Mouse (Mus musculus) gastrocnemius, postnatal 36 days (tissue): ENCODE results near the gene Gm28042. TPM values are rescaled to one million over a fixed set of nuclear protein-coding genes. Genes with fewer than 3 reads are reported as not detected.

Experiments used
- DNase-seq, 2 experiments: peaks; one replicate each; pipeline ENCODE4 v3.0.0; 2022
- intact Hi-C: fragments of 180-260 bp; cut with DNase I; formaldehyde crosslinking; loops from one replicate; pipeline ENCODE4 v1.15.1; 2025
- total RNA-seq, 2 experiments: library from RNA; stranded (reverse); gene quantifications; 2 replicates each; pipeline ENCODE4 v1.2.3; 2021

Gm28042 gene
- total RNA-seq, 2 experiments from 2014 or later, result 1.1 to 1.3 TPM

- intact Hi-C loops, result no loop called here
- DNase-seq, result no peak
Measured at GRCm38 (mm10) chr2:120008672-120009071, 18.6 kb upstream of the Gm28042 start.

- intact Hi-C loops, result loop anchor here (1.0 kb wide), 1 partner anchor 41 kb away; no protein-coding TSS in a partner anchor
Measured at GRCm38 (mm10) chr2:120011462-120012200, 15.7 kb upstream of the Gm28042 start.

GRCm38 (mm10) chr2:120012924-120013323 is 14.4 kb upstream of the Gm28042 start:
- no peak for DNase-seq
- intact Hi-C loops, result loop anchor here (1.0 kb wide), 1 partner anchor 43 kb away; no protein-coding TSS in a partner anchor

More at GRCm38 (mm10) chr2:120011462-120012200, 15.7 kb upstream of the Gm28042 start:
- DNase-seq, result peak in 1 of 2 experiments; percentile 55

- no peak for DNase-seq
- intact Hi-C loops, result no loop called here
Measured at GRCm38 (mm10) chr2:120013831-120014486, 13.3 kb upstream of the Gm28042 start.

- intact Hi-C loops, result no loop called here
- no peak for DNase-seq
Measured at GRCm38 (mm10) chr2:120015882-120016281, 11.4 kb upstream of the Gm28042 start.

GRCm38 (mm10) chr2:120017599-120017998 is 9.7 kb upstream of the Gm28042 start:
- DNase-seq, result peak in 1 of 2 experiments; percentile 2
- intact Hi-C loops, result no loop called here

GRCm38 (mm10) chr2:120024337-120024736 is 3.0 kb upstream of the Gm28042 start:
- intact Hi-C loops, result no loop called here
- DNase-seq, result no peak

- intact Hi-C loops, result no loop called here
- DNase-seq, result no peak
Measured at GRCm38 (mm10) chr2:120027950-120028331, 648 bp downstream of the Gm28042 start.

- DNase-seq, result no peak
- intact Hi-C loops, result no loop called here
Measured at GRCm38 (mm10) chr2:120030380-120030779, 3.1 kb downstream of the Gm28042 start.

GRCm38 (mm10) chr2:120032726-120033467 is 5.6 kb downstream of the Gm28042 start, which contains the start of gene Pla2g4b:
Gene Pla2g4b (plus strand): TSS chr2:120033417.
- no peak for DNase-seq
- intact Hi-C loops, result no loop called here

- intact Hi-C loops, result no loop called here
- DNase-seq, result no peak
Measured at GRCm38 (mm10) chr2:120033726-120034125, 6.4 kb downstream of the Gm28042 start.

GRCm38 (mm10) chr2:120037744-120038143 is 10.5 kb downstream of the Gm28042 start:
- DNase-seq, result no peak
- intact Hi-C loops, result no loop called here

GRCm38 (mm10) chr2:120040991-120041390 is 13.7 kb downstream of the Gm28042 start:
- intact Hi-C loops, result no loop called here
- DNase-seq, result no peak

GRCm38 (mm10) chr2:120044101-120044603 is 16.9 kb downstream of the Gm28042 start:
- no peak for DNase-seq
- intact Hi-C loops, result no loop called here

- DNase-seq, result no peak
- intact Hi-C loops, result no loop called here
Measured at GRCm38 (mm10) chr2:120044676-120045075, 17.4 kb downstream of the Gm28042 start.

- intact Hi-C loops, result no loop called here
- DNase-seq, result no peak
Measured at GRCm38 (mm10) chr2:120046486-120047310, 19.4 kb downstream of the Gm28042 start.

GRCm38 (mm10) chr2:120048173-120048572 is 20.9 kb downstream of the Gm28042 start:
- intact Hi-C loops, result no loop called here

GRCm38 (mm10) chr2:120049632-120050274 is 22.5 kb downstream of the Gm28042 start:
- intact Hi-C loops, result loop anchor here (2.0 kb wide), 1 partner anchor 17 kb away; no protein-coding TSS in a partner anchor
- peak in 1 of 2 experiments; percentile 42 for DNase-seq

More at GRCm38 (mm10) chr2:120048173-120048572, 20.9 kb downstream of the Gm28042 start:
- no peak for DNase-seq

- intact Hi-C loops, result loop anchor here (2.0 kb wide), 1 partner anchor 15 kb away; no protein-coding TSS in a partner anchor
- no peak for DNase-seq
Measured at GRCm38 (mm10) chr2:120051405-120051804, 24.1 kb downstream of the Gm28042 start.
